Mouse (Mus musculus) neural tube, embryonic 11.5 days (tissue): ENCODE data around the gene Cela3b. TPM values are rescaled to one million over a fixed set of nuclear protein-coding genes. Genes with fewer than 3 reads are reported as not detected.

Experiments used
- ATAC-seq: fragments of 200-750 bp; cut with Nextera tagmentation; 2 replicates; pipeline ENCODE4 v1.8.0; 2017; ENCODE audit warnings: moderate number of reproducible peaks, mild to moderate bottlenecking, moderate TSS enrichment, moderate library complexity; ENCODE audit not compliant: insufficient read depth, low FRiP score, low TSS enrichment
- DNase-seq: peaks from one replicate; pipeline ENCODE4 v3.0.0-alpha.2; 2015; ENCODE audit warnings: low spot score
- H3K27ac ChIP-seq: fragments of 300-500 bp; sonication (generic); 2 replicates; pipeline ENCODE4 v1.5.1; 2014; ENCODE audit warnings: low read depth, mild to moderate bottlenecking, low read length
- H3K27me3 ChIP-seq: fragments of 300-500 bp; sonication (generic); 2 replicates; pipeline ENCODE4 v1.6.1; 2014; ENCODE audit warnings: mild to moderate bottlenecking, low read length, mixed read lengths; ENCODE audit not compliant: control insufficient read depth, insufficient read depth
- H3K36me3 ChIP-seq: fragments of 300-500 bp; sonication (generic); 2 replicates; pipeline ENCODE4 v1.6.1; 2014; ENCODE audit warnings: mild to moderate bottlenecking, low read length, moderate library complexity, mixed read lengths; ENCODE audit not compliant: control insufficient read depth, insufficient read depth
- H3K4me1 ChIP-seq: fragments of 300-500 bp; sonication (generic); 2 replicates; pipeline ENCODE4 v1.6.1; 2014; ENCODE audit warnings: low read length, mixed read lengths; ENCODE audit not compliant: control insufficient read depth, insufficient read depth
- H3K4me2 ChIP-seq: fragments of 300-500 bp; sonication (generic); 2 replicates; pipeline ENCODE4 v1.6.1; 2014; ENCODE audit warnings: low read depth, mild to moderate bottlenecking, moderate library complexity
- H3K4me3 ChIP-seq: fragments of 300-500 bp; sonication (generic); 2 replicates; pipeline ENCODE4 v1.5.1; 2014; ENCODE audit warnings: low read depth, low read length
- H3K9ac ChIP-seq: fragments of 300-500 bp; sonication (generic); 2 replicates; pipeline ENCODE4 v1.6.1; 2014; ENCODE audit warnings: mild to moderate bottlenecking, low read length
- H3K9me3 ChIP-seq: fragments of 300-500 bp; sonication (generic); 2 replicates; pipeline ENCODE4 v1.6.1; 2016; ENCODE audit warnings: low read length; ENCODE audit not compliant: control insufficient read depth
- WGBS: fragments of 180-500 bp; shearing (Covaris S2); extraction: QIAGEN DNeasy Blood & Tissue Kit; methylation state at CpG from one replicate; pipeline ENCODE4 v1.1.7; 2014; 5-methylcytosine and 5-hydroxymethylcytosine counted together
- polyA plus RNA-seq: library from polyadenylated mRNA; unstranded; fragments of >200 nt; fragmentation: Nextera tagmentation; extraction: Ambion mirVana; gene quantifications from 2 replicates; pipeline ENCODE4 v1.2.1, GENCODE M21; 2014

Gene Cela3b
- not detected in 2 replicates for polyA plus RNA-seq

DNA sequence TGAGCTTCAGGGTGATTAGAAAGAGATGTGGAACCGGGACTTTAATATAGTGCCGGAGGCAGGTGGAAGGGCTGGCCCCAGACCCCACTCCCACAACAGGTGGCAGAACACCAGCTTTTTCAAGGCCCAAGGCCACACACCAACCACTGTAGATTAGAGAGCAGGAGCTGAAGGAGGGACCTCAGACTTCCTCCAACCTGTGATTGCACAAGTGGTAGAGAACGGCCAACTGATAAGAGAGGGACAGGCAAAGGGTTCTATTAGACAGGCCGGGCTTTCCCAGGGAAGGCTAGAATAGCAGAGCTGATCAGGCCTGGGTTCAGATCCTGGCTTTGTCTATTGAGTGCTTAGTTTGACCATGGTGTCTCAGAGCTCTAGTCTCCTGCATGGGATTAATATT lies at the start of gene Cela3b:
Cela3b (minus strand) TSS at position 39 of the 400 bp plus-strand sequence.
- no peak within 1 kb of the TSS for H3K4me3 ChIP-seq
- no peak for DNase-seq
- H3K4me1 ChIP-seq: no peaks in the 10 kb centered on the region
- no peaks in the 10 kb centered on the region for H3K27me3 ChIP-seq
- whole genome bisulfite sequencing: 98% methylated on average over 4 of the region's 4 CpGs
- no peak within 1 kb of the TSS for H3K9ac ChIP-seq
- H3K27ac ChIP-seq: no peak within 1 kb of the TSS
- H3K4me2 ChIP-seq: no peak within 1 kb of the TSS
- ATAC-seq: no peak
- H3K9me3 ChIP-seq: no peaks in the 10 kb centered on the region
- H3K36me3 ChIP-seq: no peaks in the 10 kb centered on the region

DNA sequence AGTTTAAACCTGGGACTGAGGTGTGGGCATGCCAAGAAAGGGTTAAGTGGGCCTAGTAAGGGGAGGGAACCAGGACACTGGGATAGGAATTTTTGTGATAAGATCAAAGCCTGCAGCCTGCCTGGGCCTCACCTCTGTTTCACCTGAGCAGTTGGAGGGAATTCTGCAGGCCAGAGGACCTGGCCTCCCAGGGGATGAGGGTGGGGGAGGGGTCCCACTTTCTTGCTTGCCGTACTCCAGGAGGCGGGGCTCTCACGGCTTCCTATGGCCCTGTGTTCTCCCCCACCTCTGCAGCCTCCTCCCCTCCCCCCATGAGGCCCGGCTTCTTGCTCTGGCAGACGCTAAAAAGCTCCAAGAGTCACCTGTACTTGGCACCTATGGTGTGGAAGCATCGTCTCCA lies 49.4 kb upstream of the Cela3b start:
- peaks cover 59% of the 10 kb centered on the region for H3K4me1 ChIP-seq
- ATAC-seq (no peak), DNase-seq (no peak)
- no peak overlapping the region for H3K27ac ChIP-seq
- WGBS: 5% methylated on average over 6 of the region's 6 CpGs
- no peaks in the 10 kb centered on the region for H3K9me3 ChIP-seq
- H3K9ac ChIP-seq: no peak overlapping the region
- no peak overlapping the region for H3K4me2 ChIP-seq
- no peaks in the 10 kb centered on the region for H3K36me3 ChIP-seq
- H3K27me3 ChIP-seq: no peaks in the 10 kb centered on the region
- no peak overlapping the region for H3K4me3 ChIP-seq

DNA sequence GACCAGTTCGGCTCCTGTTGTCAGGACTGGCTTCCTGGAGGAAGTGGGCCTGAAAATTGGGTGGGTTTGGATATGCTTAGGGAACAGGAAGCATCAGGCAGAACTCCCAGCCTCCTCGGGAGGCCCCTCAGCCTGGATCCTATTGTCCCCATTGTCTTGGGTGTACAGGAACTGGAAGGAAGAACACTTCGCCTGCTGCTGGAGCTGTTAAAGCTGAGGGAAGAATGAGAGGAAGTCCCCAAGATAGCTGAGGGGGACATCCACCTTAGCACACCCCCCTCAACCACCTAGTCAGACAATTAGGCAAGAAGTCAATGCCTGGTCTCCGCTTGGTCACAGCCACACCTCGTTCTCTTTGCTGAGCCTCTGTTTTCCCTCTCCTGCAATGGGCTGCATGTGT lies 48.0 kb upstream of the Cela3b start:
- no peaks in the 10 kb centered on the region for H3K27me3 ChIP-seq
- H3K4me2 ChIP-seq: no peak overlapping the region
- no peaks in the 10 kb centered on the region for H3K9me3 ChIP-seq
- DNase-seq (no peak), ATAC-seq (no peak)
- 63% methylated on average over 5 of the region's 5 CpGs for WGBS
- no peak overlapping the region for H3K27ac ChIP-seq
- H3K4me3 ChIP-seq: no peak overlapping the region
- no peak overlapping the region for H3K9ac ChIP-seq
- no peaks in the 10 kb centered on the region for H3K36me3 ChIP-seq
- H3K4me1 ChIP-seq: peaks cover 55% of the 10 kb centered on the region

DNA sequence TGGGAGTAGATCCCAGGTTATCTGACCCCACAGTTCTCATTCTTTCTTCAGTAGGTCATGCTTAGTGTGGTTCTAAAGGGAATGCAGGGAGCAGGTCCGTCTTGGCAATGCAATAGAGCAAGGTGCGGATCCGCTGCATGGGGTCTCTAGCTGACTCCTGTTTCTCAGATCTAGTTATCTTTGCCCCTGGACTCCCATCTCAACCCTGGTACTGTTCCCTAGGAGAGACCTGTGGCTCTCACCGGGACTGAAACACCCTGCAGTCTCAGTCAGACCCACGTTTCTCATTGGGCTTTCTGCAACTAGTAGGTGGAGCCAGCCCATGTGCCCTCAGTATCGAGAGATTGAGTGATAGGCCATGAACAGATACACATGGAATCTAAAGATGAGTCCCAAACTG lies 47.3 kb upstream of the Cela3b start:
- 54% methylated on average over 6 of the region's 6 CpGs for WGBS
- H3K9me3 ChIP-seq: no peaks in the 10 kb centered on the region
- peaks cover 54% of the 10 kb centered on the region for H3K4me1 ChIP-seq
- H3K27me3 ChIP-seq: no peaks in the 10 kb centered on the region
- no peak overlapping the region for H3K27ac ChIP-seq
- DNase-seq (no peak), ATAC-seq (no peak)
- no peak overlapping the region for H3K4me3 ChIP-seq
- no peak overlapping the region for H3K9ac ChIP-seq
- H3K36me3 ChIP-seq: no peaks in the 10 kb centered on the region
- no peak overlapping the region for H3K4me2 ChIP-seq

DNA sequence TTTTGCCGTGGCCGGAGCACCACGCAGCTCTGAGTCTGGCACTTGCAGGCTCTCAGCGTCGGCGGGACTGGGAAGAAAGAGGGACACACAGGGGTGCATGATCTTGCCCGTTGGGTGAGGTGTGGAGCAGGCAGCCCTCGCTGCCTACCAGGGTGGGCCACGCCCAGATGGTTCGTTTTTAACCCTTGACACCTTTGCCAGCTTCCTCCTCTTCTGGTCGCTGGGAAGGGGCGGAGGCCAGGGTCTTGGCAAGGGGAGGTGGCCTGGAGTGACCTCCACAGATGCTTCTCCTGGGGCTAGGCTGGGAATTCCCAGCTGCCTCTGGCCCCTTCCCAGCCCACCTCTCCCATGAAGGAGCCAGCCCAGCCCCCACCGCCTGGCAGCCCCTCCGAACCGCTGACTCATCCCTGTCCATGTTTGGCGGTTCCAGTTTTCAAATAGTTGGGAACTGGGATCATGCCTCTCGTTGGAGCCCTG lies 46.5 kb upstream of the Cela3b start:
- Histone ChIP-seq H3K9me3 (no peaks in the 10 kb centered on the region), H3K9ac (no peak overlapping the region), H3K4me1 (peaks cover 46% of the 10 kb centered on the region), H3K36me3 (no peaks in the 10 kb centered on the region), H3K27me3 (no peaks in the 10 kb centered on the region), H3K4me2 (peak overlapping the region; percentile 1; the same call in 1 of the 2 replicates), H3K4me3 (no peak overlapping the region), H3K27ac (no peak overlapping the region)
- ATAC-seq: no peak
- WGBS: 18% methylated on average over 17 of the region's 17 CpGs
- no peak for DNase-seq

DNA sequence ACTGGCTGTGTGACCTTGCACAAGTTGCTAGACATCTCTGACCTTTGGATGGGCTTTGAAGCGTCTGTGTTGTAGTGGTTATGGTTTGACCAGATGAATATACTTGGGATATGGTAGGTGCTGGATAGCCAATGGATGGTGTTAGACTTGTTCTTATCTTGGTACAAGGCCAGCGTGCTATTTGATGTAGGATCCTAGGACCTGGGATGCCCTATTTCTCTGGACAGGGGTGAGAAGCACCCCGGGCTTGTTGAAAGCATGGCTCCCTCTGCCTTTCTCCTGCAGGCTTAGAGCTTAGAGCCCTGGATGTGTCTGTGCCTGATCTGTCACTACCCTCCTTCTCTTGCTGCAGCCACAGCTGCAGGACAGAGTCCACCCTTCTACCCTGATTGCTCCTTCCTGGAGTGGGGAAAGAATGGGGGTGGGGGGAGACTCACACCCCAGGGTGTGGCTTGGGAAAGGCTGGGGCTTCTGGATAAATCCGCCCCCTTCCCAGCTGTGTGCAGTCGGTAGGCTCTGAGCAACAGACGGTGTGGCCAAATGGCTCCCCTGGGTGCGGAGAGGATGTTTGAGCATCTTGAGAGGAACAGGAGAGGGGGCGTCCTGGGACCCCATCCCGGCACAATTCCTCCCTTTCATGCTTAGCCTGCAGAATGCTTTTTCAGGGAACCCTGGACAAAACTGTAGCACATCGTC lies 45.9 kb upstream of the Cela3b start:
- no peaks in the 10 kb centered on the region for H3K27me3 ChIP-seq
- H3K4me1 ChIP-seq: peaks cover 42% of the 10 kb centered on the region
- no peak overlapping the region for H3K27ac ChIP-seq
- H3K9ac ChIP-seq: no peak overlapping the region
- H3K4me2 ChIP-seq: peak overlapping the region; percentile 1; the same call in 1 of the 2 replicates
- ATAC-seq (no peak), DNase-seq (no peak)
- 27% methylated on average over 10 of the region's 10 CpGs for WGBS
- H3K9me3 ChIP-seq: no peaks in the 10 kb centered on the region
- H3K4me3 ChIP-seq: no peak overlapping the region
- H3K36me3 ChIP-seq: no peaks in the 10 kb centered on the region

DNA sequence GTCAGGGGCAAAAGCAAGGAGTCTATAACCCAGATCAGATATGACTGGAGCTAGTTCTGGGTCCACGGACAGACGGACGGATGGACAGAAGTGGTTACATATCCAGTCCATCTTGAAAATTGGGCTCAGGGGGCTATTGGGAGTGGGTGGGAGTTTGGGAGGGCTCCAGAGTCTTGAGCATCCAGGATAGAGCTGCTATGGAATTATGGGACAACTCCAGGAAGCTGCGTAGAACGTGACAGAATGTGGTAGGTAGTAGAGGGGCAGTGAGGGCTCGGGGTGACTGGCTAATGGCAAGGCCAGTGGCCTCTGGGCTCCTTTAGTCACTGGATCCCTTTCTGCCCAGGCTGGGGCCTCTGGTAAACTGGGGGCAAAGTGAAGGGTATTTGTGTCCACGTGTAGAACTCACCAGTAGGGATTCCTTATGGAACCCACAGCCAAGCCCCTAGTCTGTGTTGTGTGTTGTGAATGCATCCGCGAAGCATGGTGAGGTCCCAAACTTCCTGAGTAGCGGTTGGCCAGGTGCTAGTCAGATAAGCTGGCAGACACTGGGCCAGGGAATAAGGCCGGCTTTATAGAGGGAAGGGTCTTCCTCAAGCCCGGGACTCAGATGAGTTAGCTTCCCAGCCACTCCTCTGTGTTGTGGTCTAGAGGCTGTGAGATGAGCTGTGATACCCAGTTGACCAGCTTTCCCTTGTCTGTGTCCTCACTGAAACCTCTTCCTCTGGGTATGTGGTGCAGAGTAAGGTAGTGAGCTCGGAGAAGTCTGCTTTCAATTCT lies 45.1 kb upstream of the Cela3b start:
- H3K4me2 ChIP-seq: no peak overlapping the region
- DNase-seq (no peak), ATAC-seq (no peak)
- no peak overlapping the region for H3K27ac ChIP-seq
- H3K9me3 ChIP-seq: no peaks in the 10 kb centered on the region
- H3K4me3 ChIP-seq: no peak overlapping the region
- H3K9ac ChIP-seq: no peak overlapping the region
- 83% methylated on average over 13 of the region's 13 CpGs for WGBS
- H3K4me1 ChIP-seq: peaks cover 38% of the 10 kb centered on the region
- no peaks in the 10 kb centered on the region for H3K36me3 ChIP-seq
- no peaks in the 10 kb centered on the region for H3K27me3 ChIP-seq

DNA sequence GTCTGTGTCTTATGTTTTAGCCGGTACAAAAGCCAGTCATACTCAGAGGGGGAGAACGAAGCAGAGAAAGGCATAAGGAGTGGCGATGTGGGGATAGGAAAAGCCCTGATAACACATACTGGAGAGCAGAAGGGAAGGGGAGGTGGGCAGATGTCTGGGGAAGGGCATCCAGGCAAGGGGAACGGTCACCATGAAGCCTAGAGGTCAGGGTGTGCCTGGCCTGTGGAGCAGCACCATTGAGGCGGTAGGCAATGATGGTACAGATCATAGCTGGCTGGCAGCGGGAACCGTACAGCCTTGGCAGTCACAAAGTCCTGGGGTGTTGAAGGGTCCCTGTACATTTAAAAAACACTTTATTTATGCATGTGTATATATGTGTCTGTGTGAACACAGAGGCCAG lies 44.4 kb upstream of the Cela3b start:
- Histone ChIP-seq H3K27me3 (no peaks in the 10 kb centered on the region), H3K4me2 (no peak overlapping the region), H3K4me1 (peaks cover 38% of the 10 kb centered on the region), H3K9me3 (no peaks in the 10 kb centered on the region), H3K36me3 (no peaks in the 10 kb centered on the region), H3K4me3 (no peak overlapping the region), H3K27ac (no peak overlapping the region), H3K9ac (no peak overlapping the region)
- ATAC-seq (no peak), DNase-seq (no peak)
- WGBS: 92% methylated on average over 7 of the region's 7 CpGs
